Mouse (Mus musculus) common myeloid progenitor, adult 5-6 weeks (primary cell): ENCODE measurements around the gene Exoc6b. TPM values are rescaled to one million over a fixed set of nuclear protein-coding genes. Genes with fewer than 3 reads are reported as not detected.

Source experiments
- ATAC-seq: replicated peaks from 2 replicates; pipeline ENCODE4 v1.8.0; 2016; ENCODE audit warnings: low read depth, mild to moderate bottlenecking, moderate TSS enrichment, inconsistent platforms; ENCODE audit not compliant: poor library complexity, severe bottlenecking
- total RNA-seq: library from RNA; stranded (forward); fragments of 200-1000, 187-1606 nt; gene quantifications from 2 replicates; pipeline ENCODE4 v1.2.3, GENCODE M21; 2017

Exoc6b gene
- total RNA-seq, 1 experiment from 2014 or later, result 10.7 TPM

DNA sequence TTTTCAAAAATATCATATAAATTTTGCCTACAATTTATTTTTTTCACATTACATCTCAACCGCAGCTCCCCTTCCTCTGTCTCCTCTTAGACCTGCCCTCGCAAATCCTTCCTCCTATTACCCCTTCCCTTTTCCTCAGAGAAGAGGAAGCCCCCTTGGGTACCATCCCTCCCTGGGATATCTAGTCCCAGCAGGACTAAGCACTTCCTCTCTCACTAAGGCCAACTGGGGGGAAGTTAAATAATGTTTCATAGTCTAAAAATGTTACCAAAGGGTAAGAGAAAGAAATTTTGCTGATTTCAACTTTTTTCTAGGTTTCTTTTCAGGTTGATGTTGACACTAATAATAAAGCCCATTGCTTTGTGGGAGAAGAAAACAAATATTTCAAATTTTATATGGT lies 317.9 kb downstream of the Exoc6b start:
- 0 out of 2 replicates have a peak, but pooled peaks have one; percentile 48 for ATAC-seq

DNA sequence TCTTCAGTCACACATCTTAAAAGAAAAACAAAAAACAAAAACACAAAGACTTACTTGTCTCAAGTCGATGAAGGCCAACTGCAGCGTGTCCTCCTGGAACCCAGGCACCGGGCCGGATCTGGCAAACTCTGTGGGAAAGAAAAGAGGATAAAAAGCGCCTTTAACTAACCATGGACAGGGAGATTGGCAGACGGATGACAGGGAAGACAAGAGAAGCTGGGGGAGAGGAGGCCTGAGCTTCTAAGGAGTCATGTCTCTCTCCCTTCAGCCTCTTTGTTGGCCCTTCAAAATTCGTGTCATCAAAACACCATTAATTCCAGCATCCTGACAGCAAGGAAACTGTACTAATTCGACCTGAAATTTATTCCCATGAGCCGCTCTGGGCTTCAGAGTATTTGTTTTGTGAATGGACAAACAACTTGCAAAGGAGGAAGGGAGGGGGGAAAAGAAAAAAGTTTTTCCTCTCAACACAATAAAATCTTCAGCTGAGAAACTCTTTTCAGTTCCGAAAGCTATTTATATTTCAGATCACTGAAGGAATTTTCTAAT lies 322.4 kb downstream of the Exoc6b start:
- no peak for ATAC-seq

DNA sequence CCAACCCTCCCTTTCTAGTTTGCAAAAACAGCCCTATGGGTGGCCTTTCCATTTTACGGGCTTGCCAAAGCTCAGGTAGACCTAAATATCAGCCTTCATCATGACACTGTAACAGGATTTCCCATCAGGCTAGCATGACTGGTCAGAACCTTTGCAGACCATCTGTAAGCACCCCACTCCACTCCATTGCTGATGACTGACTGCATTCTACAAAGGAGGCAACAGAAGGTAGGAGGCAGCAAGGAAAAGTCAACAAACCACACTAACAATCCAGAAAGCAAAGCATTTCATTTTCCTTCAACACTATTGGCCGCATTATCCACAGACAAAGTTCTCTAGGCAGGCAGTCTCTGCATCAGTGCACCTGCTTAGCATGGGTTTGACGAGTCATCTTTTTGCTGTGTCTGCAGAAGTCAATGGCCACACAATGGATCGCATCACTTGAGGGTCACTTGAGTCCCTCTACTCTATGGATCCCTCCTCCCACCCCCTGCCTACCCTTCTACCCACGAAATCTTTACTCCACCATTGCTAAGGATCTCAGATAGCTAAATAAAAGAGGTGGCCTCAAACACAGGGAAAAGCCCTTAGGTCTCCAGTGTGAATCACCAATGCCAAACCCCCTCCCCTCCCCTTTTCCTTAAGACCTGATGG lies 323.0 kb downstream of the Exoc6b start:
- ATAC-seq, result no peak

DNA sequence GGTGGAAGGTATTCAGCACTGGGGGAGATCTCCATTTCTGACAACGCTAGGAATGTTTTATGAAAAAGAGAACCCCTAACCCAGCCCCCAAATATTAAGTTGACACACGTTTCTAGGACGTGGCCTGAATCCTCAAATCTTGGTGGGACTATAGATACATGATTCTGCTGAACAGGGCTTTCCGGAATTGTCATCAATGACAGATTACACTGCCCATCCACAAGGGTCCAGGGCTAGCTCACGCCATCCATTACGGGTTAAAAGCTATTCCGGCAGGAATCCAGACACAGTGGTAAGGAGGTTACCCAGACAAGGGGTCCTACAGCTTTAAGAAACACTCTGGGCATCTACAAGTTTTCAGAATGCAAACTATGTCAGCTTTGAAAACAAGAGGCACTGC lies 323.7 kb downstream of the Exoc6b start:
- no peak for ATAC-seq

DNA sequence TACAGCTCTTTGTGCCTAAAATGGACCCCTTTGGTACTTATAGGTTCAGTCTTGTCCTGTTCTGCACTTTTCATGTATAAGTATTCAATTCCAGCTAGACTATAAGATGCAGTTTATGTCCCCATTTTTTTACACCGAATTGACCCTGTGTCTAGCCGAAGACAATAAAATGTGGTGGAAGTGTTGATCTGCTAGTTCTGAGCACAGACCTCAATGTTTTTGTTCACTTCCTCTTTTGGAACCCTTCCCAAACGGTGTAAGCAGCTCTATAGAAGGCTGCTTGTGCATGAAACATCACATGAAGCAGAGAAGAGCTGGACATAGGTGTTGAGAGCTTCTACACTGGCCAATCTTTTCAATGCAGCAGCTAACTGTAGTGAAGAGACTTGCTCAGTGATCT lies 327.1 kb downstream of the Exoc6b start:
- peak; percentile 73; the same call in 1 of the 2 replicates for ATAC-seq

DNA sequence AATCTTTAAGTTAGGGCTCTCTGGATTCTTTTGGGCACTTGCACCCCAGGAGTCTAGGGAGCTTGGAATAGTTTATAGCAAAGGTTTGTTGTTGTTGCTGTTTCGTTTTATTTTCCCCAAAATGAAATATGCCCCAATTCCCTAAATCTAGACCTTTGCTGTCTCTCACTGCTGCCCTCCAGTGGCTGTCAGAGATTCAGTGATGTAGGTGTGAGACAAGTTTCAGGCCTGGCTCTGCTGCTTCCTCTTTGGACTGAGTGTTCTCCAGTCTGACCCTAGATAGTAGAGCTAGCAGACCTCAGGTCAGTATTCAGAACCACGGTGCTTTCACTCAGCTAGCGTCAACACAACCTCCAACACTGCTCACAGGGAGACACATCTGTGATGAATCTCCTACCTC lies 332.4 kb downstream of the Exoc6b start:
- ATAC-seq, result peak; percentile 100

DNA sequence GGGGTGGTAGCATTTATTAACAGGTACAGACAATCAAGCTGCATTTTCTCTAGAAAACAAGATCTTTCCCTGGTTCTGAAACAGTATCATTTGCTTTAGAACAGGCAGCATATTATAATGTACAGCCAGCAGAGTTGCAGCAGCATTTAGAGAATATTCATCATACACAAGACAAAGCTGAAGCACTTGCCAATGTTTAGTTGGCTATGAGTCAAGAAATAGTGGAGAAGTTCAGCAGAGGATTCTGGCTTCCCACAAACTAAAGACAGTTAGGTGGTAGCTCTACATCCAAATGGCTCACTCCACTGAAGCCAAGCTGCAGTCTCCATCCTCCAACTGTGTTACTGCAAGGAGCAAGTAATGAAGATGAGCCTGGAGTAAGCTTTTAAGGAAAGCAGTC lies 342.4 kb downstream of the Exoc6b start:
- ATAC-seq, result no peak

DNA sequence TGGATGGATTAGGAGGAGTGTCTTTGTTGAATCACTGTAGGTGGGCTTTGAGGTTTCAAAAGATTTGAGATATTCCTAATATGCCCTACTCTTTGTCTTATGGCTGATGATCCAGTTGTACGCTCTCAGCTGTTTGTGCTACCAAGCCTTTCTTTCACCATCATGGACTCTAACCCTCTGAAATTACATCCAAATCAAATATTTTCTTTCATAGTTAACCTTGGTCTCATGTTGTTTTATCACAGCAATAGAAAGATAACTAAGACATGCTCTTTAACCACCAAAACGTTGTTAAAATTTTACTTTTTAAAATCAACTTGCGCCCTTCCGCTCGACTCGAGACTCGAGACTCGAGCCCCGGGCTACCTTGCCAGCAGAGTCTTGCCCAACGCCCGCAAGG lies 356.1 kb downstream of the Exoc6b start:
- no peak for ATAC-seq

DNA sequence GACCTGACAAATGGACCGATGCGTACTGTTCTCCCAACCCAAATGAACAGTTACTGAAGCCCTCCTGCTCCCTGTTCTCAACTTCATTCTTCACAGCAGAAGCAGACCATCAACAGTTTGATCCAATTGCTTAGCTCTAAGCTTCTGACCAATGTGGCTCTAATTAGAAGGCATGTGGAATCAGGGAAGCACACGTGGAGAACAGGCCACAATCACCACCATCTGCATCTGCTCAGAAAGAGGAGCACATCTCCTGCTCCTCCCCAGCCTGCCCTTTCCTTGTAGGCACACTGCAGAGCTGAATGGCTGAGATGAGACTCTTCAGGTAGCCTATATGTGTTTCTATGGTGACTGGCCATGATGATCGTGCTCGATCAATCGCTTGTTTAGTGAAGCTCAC lies 358.5 kb downstream of the Exoc6b start:
- no peak for ATAC-seq

DNA sequence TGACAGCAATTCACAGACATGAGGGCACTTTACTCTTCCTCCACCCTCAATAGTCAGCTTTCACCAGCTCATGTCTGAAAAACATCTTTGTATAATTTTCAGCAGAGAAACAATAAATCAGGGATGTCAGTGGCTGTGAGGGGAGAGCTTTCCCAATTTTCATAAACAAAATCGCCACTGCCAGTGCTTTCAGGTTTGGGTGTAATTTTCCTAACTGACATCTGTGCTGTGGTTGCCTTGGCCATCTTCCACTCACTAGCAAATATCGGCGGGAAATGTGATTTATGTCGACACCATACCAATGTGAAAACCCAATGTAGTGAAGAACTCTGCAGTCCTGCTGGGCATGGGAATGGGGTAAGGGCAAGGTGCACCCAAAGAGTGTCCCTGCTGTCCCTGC lies 360.7 kb downstream of the Exoc6b start:
- ATAC-seq, result no peak

DNA sequence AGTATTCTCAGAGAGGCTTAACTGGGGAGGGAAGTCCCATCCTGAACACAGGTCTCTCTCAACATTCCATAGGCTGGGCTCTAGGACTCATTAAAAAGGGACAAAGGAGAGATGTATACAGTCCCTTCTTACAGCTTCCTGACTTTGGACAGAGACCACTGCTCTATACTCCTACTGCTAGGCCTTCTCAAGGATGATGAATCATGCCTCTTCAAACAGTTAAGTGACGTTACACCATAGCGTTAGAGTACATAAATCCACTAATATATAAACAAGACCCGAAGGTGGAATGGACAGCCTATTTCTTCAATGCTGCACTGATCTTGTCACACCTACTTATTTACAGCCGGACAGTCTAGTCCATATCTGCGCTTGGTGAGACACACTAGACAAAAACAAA lies 369.7 kb downstream of the Exoc6b start:
- no peak for ATAC-seq

DNA sequence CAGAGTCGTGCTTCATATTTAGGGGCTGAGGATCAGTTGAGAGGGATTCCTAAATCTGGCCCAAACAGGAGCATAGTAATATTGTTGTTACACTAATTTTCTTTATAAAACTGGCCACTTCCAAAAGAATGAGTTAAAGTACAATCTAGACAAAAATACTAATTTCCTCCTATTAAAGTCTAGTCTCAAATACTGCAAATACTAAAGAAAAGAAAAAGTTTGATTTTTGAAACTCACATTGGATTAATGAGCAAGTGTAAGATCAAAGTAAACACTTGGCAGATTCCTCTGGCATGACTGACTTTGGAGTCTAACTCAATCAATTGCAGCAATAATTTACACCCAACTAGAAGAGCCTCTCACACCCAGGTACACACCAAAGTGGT lies 371.0 kb downstream of the Exoc6b start:
- ATAC-seq, result no peak

DNA sequence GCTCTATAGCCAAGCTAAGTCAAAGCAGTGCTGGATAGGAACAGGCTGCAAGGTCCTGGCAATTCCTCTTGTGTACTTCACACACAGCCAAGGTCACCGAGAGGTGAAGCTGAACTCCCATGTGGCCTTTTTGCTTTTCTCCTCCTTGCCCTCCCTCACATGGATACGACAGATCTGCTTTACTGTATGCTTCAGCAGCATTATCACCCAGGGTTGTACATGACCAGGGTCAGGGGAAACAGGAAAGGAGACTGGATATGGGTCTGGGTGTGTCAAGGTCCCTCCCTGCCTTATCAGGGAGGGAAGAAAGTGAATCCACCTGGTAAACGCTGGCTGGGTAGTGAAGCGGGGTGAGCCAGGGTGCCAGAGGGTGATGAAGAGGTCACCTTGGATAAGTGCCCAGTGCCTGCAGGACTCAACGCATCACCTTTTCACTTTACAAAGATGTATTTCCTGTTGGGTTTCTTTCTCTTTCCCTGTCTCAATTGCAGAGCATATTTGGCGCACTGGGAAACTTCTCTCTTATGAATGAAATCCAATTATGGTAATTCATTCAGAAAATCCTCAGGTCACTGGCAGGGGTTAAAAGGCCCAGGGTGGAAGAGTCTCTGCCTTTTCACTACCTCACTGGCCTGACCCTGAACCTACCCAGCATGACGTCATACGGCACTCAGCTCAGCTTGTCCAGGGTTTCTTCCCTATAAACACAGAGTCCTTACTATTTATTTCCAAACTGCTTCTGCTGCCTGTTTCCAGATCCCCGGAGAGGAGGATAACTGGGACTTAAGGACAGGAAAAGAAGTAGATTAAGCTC lies 371.6 kb downstream of the Exoc6b start:
- no peak for ATAC-seq

DNA sequence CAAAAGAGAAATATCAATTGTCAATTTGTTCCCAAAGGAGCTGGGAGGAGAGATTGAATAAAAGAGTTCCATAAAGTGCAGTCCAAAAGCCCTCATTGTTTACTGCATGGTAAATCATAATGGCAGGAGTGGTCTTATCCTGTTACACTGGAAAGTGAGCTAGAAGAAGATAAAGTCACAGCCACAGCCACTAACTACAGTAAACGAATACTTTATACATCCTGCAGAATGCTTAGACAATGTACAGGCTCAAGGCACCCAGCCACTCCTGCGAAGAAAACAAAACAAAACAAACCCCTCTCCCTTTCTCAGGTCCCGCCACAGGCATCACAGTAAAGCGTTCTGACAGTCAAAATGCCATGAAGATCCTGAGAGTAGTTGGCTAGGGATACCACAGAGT lies 375.5 kb downstream of the Exoc6b start:
- no peak for ATAC-seq

DNA sequence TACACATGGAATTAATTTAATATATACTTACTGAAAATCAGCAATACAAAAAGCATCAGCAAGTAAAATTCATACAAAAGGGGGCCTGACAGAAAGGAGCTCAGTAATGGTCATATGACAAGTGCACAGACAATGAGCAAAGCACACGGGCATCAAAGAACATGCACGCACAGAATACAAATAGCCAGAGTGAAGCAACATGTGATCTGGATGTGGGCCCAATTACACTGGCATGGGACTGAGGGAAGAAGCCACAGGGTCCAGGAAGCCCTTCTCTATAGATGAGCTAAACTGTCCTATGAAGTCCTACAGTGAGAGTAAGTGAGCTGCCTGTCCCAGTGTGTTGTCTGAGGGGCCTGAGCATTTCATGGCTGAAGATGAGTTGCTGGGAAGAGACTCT lies 376.1 kb downstream of the Exoc6b start:
- no peak for ATAC-seq

DNA sequence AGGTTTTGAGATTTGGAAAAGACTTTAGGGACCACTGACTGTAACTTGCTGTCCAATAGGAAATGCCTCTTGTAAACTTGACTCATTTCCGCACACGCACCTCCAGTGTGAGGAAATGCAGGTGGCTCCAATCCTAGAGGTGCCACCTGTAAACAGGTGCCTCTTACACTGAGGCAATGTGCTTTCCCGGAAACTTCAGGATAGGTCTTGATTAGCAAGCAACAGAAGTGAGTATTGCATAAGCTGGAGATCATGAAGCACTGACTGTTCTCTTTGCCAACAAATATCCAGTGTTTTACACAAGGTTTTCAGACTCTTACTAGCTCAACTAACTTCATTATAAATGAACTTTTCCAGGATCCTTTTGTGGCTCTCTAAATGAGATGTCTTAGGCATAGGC lies 377.4 kb downstream of the Exoc6b start:
- ATAC-seq, result no peak

DNA sequence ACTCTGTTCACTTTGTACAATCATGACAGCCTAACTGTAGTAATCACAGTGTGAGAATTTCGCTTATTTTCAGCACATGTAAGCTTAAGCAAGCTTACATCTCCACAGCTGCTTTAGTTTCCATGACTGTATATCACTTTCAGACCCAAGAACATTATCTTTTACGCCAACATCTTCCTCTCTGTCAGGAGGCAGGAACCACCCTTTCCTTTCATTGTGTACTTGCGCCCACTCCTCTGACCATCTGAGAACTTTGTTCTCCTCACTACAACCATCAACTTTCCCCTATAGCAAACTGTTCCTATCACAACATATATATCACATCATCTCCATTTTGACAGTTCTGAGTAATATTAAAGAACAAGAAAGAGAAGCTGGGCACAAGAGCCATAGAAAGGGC lies 391.5 kb downstream of the Exoc6b start:
- ATAC-seq, result no peak

DNA sequence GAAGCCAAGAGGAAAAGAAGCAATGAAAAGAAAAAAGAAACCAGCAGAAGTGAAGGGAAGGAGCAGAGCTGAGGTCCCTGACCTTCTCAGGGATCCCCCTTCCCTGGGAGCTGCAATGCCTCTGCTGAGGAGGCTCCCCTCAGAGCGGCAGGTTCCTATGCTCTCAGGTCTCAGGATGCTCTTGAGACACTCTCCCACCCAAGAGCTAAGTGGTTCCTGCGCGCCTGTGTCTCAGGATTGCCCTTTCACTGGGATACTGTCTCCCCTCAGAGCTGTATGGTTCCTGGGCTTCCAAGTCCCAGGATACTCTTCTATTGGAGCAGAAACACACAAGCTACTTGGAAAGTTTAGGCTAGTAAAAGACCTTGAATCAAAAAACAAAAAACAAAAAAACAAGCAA lies 394.4 kb downstream of the Exoc6b start:
- ATAC-seq, result no peak

DNA sequence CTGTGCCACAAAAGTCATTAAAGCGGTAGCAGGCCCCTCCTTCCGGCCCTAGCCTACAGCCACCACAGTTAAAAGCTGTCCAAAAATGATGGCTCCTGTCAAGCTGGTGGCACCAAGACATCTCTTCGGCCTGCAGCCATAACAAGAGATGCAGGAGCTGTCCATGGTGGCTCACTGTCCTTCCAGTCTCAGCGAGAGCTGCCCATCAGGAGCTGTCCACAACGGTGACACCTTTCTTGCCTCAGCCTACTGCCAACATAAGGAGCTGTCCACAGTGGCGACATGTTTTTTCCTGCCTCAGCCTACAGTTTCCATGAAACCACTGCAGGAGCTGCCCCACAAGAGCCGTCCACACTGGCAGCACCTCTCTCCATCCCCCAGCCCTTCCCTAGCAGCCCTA lies 395.2 kb downstream of the Exoc6b start:
- no peak for ATAC-seq

DNA sequence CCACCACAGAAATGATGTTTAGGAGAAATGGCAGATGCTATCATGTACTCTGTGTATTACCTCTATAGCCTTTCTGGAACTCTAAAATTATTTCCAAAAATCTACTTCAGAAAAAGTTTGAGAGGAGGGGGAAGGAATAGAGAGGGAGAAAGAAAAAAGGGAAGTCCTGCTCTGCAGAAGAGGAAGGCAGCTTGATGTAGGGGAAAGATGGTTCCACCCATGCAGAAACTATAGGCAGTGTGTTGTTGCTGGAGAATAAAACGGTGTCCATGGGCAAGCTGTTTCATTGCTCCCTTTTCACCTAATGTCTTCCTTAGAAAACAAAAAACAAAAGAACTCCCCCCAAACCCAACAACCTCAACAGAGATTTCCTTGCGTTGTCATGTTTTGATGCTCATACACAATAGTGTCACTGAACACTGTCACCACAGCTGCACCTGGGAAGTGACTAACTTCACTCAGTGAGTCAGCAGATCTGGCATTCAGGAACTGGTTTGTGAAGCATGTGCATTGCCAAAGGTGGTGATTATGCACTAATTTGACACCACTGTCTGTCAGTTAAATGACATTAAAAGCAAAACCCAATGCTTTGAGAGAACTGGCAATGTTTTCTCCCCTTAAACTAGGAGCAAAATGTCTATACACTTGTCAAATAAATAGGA lies 407.7 kb downstream of the Exoc6b start:
- peak; percentile 97 for ATAC-seq

DNA sequence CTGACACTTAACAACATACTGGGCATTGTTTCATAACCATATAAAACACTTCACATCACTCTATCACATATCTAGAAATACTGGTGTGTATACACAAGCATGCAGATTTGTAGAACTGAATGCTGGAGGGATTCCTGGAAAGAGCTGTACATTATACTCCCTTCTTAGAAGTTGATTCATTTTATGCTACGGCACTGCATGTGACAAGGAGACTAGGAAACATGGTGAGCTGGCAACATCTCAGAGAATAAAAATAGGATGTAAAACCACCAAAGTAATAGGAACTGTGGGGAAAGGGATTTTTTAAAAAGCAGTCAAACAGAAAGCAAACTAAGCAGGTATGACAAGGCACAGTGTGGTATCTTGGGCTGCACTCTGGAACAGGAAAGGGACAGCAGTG lies 408.3 kb downstream of the Exoc6b start:
- ATAC-seq, result peak; percentile 42
